ENCODE assay signal across 8 mouse cellular contexts in the genomic region with DNA sequence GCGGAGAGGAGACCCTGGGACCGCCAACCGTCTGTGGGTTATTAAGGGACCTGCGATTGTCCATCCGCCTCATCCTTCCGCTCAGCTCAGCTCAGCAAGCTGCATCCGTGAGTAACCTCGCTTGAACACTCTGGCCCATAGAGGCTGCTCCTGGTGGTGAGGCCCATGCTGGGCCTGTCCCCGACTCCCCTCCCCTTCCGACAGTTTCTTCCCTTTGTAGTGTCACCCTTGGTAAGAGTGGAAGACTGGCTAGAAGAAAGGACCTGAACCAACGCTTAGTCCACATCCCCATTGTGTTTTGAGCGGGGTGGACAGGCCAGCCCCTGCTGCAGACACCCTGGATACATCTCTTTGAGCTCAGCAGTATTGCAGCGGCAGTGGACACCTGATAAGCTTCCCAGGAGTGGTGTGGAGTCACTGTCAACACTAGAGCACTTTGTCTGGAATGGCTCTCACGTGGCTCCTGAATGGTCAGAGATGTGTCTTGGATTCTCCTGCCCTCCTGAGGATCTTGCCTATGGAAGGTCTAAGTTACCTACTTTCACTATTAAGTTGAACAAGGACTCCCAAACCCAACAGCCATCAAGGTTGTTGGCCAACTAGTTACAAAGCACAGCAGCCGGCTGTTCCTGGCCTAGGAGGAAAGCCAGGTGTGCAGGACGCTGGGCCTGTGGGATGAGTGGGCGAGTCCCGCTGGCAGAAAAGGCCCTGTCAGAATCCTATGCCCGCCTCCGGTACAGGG. TPM values are rescaled to one million over a fixed set of nuclear protein-coding genes. Genes with fewer than 3 reads are reported as not detected.
DNase-seq lines count a peak whose midpoint lies in the region; ATAC-seq lines count a peak whose summit lies in the region.

No protein-coding gene starts in this region.

- peak overlapping the region; percentile 22 to 41; a peak in 3 of 4 replicates for H3K27ac ChIP-seq in heart, embryonic 14.5 days (replicated peaks in 1 of 2; ENCODE audit: control insufficient read depth in 1 of 2, insufficient read depth in 1 of 2, low read depth in 2 of 2, low read length in 2 of 2)
- peak overlapping the region; percentile 61 for H3K27ac ChIP-seq in forebrain, embryonic 14.5 days (ENCODE audit: low read depth, low read length)

- peak overlapping the region; percentile 73 for H3K9ac ChIP-seq in heart, embryonic 14.5 days (ENCODE audit: low read length)
- peak overlapping the region; percentile 77 for H3K9ac ChIP-seq in forebrain, embryonic 14.5 days (ENCODE audit: low read length)

- peaks cover 11 to 12% of the 10 kb centered on the region in 2 experiments for H3K4me1 ChIP-seq in heart, embryonic 14.5 days (ENCODE audit: control insufficient read depth in 2 of 2, insufficient read depth in 2 of 2, low read length in 2 of 2)
- H3K4me1 ChIP-seq in forebrain, embryonic 14.5 days (ENCODE audit: control insufficient read depth, insufficient read depth, low read length): peaks cover 8% of the 10 kb centered on the region

- H3K4me3 ChIP-seq in heart, embryonic 14.5 days (ENCODE audit: control insufficient read depth in 1 of 2, insufficient read depth in 1 of 2, low read depth in 1 of 2, low read length in 2 of 2): peak overlapping the region; percentile 54 to 59
- H3K4me3 ChIP-seq in forebrain, embryonic 14.5 days (ENCODE audit: low read depth, low read length): peak overlapping the region; percentile 54

- H3K9me3 ChIP-seq in heart, embryonic 14.5 days (ENCODE audit: control insufficient read depth, low read length): no peaks in the 10 kb centered on the region
- no peaks in the 10 kb centered on the region for H3K9me3 ChIP-seq in forebrain, embryonic 14.5 days (replicated peaks; ENCODE audit: control insufficient read depth, low read length)

- DNase-seq in heart, adult 18-20 months: no peak
- peak; percentile 40 for DNase-seq in MN1 (ENCODE audit: low spot score)
- DNase-seq in forebrain, embryonic 14.5 days (ENCODE audit: low spot score): no peak
- peak; percentile 34 for DNase-seq in lung, postnatal 10 days
- DNase-seq in frontal cortex, postnatal 10 days (ENCODE audit: low spot score in 2 of 2): no peak
- DNase-seq in layer of hippocampus, postnatal 14 days (ENCODE audit: low spot score in 2 of 2): no peak
- no peak for DNase-seq in frontal cortex, adult 2 months (ENCODE audit: extremely low spot score in 1 of 2, low spot score in 1 of 2)

- peaks cover 38% of the 10 kb centered on the region for H3K36me3 ChIP-seq in heart, embryonic 14.5 days (ENCODE audit: control insufficient read depth, insufficient read depth, low read length)
- peaks cover 33% of the 10 kb centered on the region for H3K36me3 ChIP-seq in forebrain, embryonic 14.5 days (ENCODE audit: control insufficient read depth, insufficient read depth, low read length)

- H3K27me3 ChIP-seq in heart, embryonic 14.5 days (ENCODE audit: control insufficient read depth, insufficient read depth, low read length): no peaks in the 10 kb centered on the region
- H3K27me3 ChIP-seq in forebrain, embryonic 14.5 days (replicated peaks; ENCODE audit: control insufficient read depth, insufficient read depth, low read length): no peaks in the 10 kb centered on the region

- ATAC-seq in heart, embryonic 14.5 days (ENCODE audit: insufficient number of reproducible peaks, insufficient read depth, low FRiP score, low read depth): peak; percentile 36
- ATAC-seq in forebrain, embryonic 14.5 days: no peak; the same call in 1 of the 2 replicates

- H3K4me2 ChIP-seq in heart, embryonic 14.5 days (ENCODE audit: low read length): peak overlapping the region; percentile 80
- peak overlapping the region; percentile 79 for H3K4me2 ChIP-seq in forebrain, embryonic 14.5 days (ENCODE audit: low read length)

- WGBS in heart, embryonic 14.5 days: 25% methylated on average over 20 of the region's 20 CpGs
- WGBS in forebrain, embryonic 14.5 days: 31% methylated on average over 20 of the region's 20 CpGs

RNA-seq across cellular contexts. Expression of gene Brd3os, which starts 0.8 kb away (rescaled TPM):
- polyA plus RNA-seq in heart, embryonic 14.5 days (2014; fragmentation: Nextera tagmentation; extraction: Ambion mirVana): 3.7 and 4.6 TPM in 2 replicates
- 1 to 10 TPM; 1.4 to 1.8 TPM for total RNA-seq in heart, adult 18-20 months (2021)
- polyA plus RNA-seq in forebrain, embryonic 14.5 days (2014; fragmentation: Nextera tagmentation; extraction: Ambion mirVana): 34.3 and 38.1 TPM in 2 replicates
- 10 to 100 TPM; 23.4 to 25.8 TPM for total RNA-seq in layer of hippocampus, postnatal 14 days (2021)
- 40.8 and 44.4 TPM in 2 replicates for polyA plus RNA-seq in frontal cortex, adult 2 months (2012; rRNA removed)

RNA-seq across cellular contexts. Expression of gene Vav2, which starts 16.0 kb away (rescaled TPM):
- polyA plus RNA-seq in heart, embryonic 14.5 days (2014; fragmentation: Nextera tagmentation; extraction: Ambion mirVana): 3.6 and 4.1 TPM in 2 replicates
- total RNA-seq in heart, adult 18-20 months (2021): 10 to 100 TPM; 10.2 to 13.1 TPM
- polyA plus RNA-seq in forebrain, embryonic 14.5 days (2014; fragmentation: Nextera tagmentation; extraction: Ambion mirVana): 7.4 and 8.9 TPM in 2 replicates
- 10 to 100 TPM; 19.5 to 21.8 TPM for total RNA-seq in layer of hippocampus, postnatal 14 days (2021)
- 18.7 and 19.2 TPM in 2 replicates for polyA plus RNA-seq in frontal cortex, adult 2 months (2012; rRNA removed)

Comparison
In these comparisons a context has a peak if more than half of its experiments do, and no peak if none do; other contexts are left out.
1. DNase-seq: peak in MN1 (single experiment) and lung, postnatal 10 days (single experiment); none in heart, adult 18-20 months (0 of 2), forebrain, embryonic 14.5 days (single experiment), frontal cortex, postnatal 10 days (0 of 2), layer of hippocampus, postnatal 14 days (0 of 2) and frontal cortex, adult 2 months (0 of 2).